Mouse (Mus musculus) liver, postnatal 0 days (tissue): ENCODE results near the gene Gng12.

Experiments
- CTCF ChIP-seq: sonication (generic); IDR thresholded peaks from 2 replicates; pipeline ENCODE4 v1.5.1; 2016; ENCODE audit warnings: antibody characterized with exemption, low read depth
- EP300 ChIP-seq: IDR thresholded peaks from 2 replicates; pipeline ENCODE4 v1.6.1; 2016; ENCODE audit warnings: antibody characterized with exemption, low read depth, mild to moderate bottlenecking

- TF ChIP-seq CTCF, result no peak
- TF ChIP-seq EP300, result no peak
These were observed at the start of gene Gng12 for GRCm38 (mm10) chr6:66896119-66896920.
